Mouse (Mus musculus) hindbrain, embryonic 15.5 days (tissue): ENCODE data around the gene Rabl2. TPM values are rescaled to one million over a fixed set of nuclear protein-coding genes. Genes with fewer than 3 reads are reported as not detected.

Experiments
- ATAC-seq: fragments of 200-750 bp; cut with Nextera tagmentation; 2 replicates; pipeline ENCODE4 v1.8.0; 2017; ENCODE audit warnings: low read depth, moderate number of reproducible peaks, moderate TSS enrichment; ENCODE audit not compliant: low FRiP score
- H3K27ac ChIP-seq: fragments of 300-500 bp; sonication (generic); replicated peaks from 2 replicates; pipeline ENCODE4 v1.5.1; 2015; ENCODE audit warnings: mild to moderate bottlenecking, inconsistent platforms
- H3K27me3 ChIP-seq: fragments of 300-500 bp; sonication (generic); 2 replicates; pipeline ENCODE4 v1.6.1; 2015; ENCODE audit warnings: control low read depth, inconsistent platforms
- H3K36me3 ChIP-seq: fragments of 300-500 bp; sonication (generic); 2 replicates; pipeline ENCODE4 v1.6.1; 2015; ENCODE audit warnings: control low read depth, inconsistent platforms
- H3K4me1 ChIP-seq: fragments of 300-500 bp; sonication (generic); replicated peaks from 2 replicates; pipeline ENCODE4 v1.6.1; 2015; ENCODE audit warnings: control low read depth, inconsistent platforms
- H3K4me2 ChIP-seq: fragments of 300-500 bp; sonication (generic); 2 replicates; pipeline ENCODE4 v1.6.1; 2015; ENCODE audit warnings: moderate library complexity, mild to moderate bottlenecking, inconsistent platforms
- H3K4me3 ChIP-seq: fragments of 300-500 bp; sonication (generic); 2 replicates; pipeline ENCODE4 v1.5.1; 2015; ENCODE audit warnings: mild to moderate bottlenecking, inconsistent platforms
- H3K9ac ChIP-seq: fragments of 300-500 bp; sonication (generic); 2 replicates; pipeline ENCODE4 v1.6.1; 2015; ENCODE audit warnings: inconsistent platforms
- H3K9me3 ChIP-seq: fragments of 300-500 bp; sonication (generic); 2 replicates; pipeline ENCODE4 v1.6.1; 2016; ENCODE audit warnings: control low read depth, inconsistent platforms
- WGBS: fragments of 180-500 bp; shearing (Covaris S2); methylation state at CpG from one replicate; pipeline ENCODE4 v1.1.7; 2015; 5-methylcytosine and 5-hydroxymethylcytosine counted together
- polyA plus RNA-seq: library from polyadenylated mRNA; unstranded; fragments of >200 nt; fragmentation: Nextera tagmentation; extraction: Ambion mirVana; gene quantifications from 2 replicates; pipeline ENCODE4 v1.2.1, GENCODE M21; 2015

The Rabl2 gene
- 74.3 and 86.2 TPM in 2 replicates for polyA plus RNA-seq

DNA sequence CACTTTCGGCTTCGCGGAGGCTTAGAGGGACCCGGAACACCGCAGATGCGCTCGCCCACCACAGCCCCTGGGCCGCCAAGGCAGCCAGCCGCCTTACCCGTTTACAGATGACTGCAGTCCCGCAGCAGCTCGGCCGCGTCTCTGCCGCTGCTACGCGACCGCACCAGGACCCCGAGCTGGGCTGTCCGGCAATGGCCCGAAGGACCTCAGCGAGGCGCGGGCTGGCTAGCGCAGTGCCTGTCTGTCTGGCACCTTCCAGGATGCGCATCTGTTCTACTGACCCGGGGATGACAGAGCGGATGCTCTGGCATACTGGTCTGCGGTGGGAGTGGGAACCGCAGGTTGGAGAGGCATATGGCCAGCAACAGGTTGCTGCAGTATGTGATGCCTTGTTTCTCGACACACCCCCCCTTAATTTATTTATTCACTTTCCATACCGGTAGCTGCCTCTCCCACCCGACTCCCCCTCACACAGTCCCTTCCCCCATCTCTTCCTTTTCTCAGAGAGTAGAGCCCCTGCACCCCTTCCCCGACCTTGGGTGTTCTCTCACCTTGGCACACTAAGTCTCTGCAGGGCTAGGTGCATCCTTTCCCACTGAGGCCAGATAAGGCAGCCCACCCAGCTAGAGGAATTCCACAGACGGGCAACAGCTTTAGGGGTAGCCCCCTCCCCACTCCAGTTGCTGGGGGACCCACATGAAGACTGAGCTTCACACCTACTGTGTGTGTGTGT, at the start of gene Rabl2:
Rabl2 (minus strand) TSS at position 201 of the 733 bp plus-strand sequence.
- Histone ChIP-seq H3K4me3 (peak within 1 kb of the TSS; percentile 83), H3K4me2 (peak within 1 kb of the TSS; percentile 93), H3K27ac (peak within 1 kb of the TSS; percentile 86), H3K36me3 (peaks cover 10% of the 10 kb centered on the region), H3K9ac (peak within 1 kb of the TSS; percentile 77), H3K4me1 (peaks cover 21% of the 10 kb centered on the region), H3K27me3 (no peaks in the 10 kb centered on the region), H3K9me3 (no peaks in the 10 kb centered on the region)
- WGBS = 1% methylated on average over 34 of the region's 35 CpGs
- ATAC-seq = peak; percentile 96

DNA sequence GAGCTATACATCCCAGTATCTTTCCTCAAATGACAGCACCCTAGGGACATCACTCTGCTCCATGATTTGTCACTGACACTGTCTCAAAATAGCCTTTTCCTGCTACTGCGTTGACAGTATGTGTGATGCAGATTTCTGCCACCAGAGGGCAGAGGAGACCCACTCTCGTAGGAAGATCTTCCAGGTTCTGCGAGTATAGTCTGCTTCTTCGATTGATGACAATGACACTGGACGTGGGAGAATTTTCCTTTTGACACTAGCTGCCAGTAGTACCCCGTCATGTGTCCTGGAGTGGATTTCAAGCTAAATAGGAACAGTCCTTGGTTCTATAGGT, 31.9 kb upstream of the Rabl2 start:
- Histone ChIP-seq H3K36me3 (no peaks in the 10 kb centered on the region), H3K4me2 (peak overlapping the region; percentile 20), H3K9ac (no peak overlapping the region), H3K4me3 (no peak overlapping the region), H3K27ac (no peak overlapping the region), H3K9me3 (no peaks in the 10 kb centered on the region), H3K27me3 (no peaks in the 10 kb centered on the region), H3K4me1 (no peaks in the 10 kb centered on the region)
- peak; percentile 48; the same call in 1 of the 2 replicates for ATAC-seq
- 4% methylated on average over 6 of the region's 6 CpGs for WGBS

DNA sequence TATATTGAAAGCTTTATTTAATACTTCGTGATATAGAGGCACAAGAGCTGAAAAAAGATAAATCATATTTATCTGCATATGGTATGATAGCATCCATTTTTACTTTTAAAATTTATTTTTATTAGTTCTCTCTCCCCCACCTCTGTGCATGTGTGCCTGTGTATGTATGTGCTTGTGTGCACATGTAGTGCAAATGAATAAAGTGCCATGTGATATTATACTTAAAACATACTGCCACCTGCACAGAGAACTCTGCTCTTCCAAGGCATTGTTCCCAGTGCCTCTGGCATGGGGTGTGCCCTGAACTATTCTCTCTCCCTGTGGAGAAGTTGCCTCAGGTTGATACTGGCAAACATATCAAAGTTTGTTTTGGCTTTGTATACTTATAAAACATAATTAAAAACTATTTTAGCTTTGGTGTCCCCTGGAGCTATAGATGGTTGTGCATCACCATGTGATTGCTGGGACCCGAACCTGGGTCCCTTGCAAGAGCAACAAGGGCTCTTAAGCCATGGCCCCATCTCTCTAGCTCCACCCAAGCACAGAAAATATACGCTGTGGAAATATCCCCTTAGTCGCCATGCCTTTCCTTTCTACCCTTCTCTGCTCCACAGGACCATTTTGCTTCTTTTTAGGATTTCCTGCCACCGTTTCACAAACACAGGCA, 31.4 kb upstream of the Rabl2 start:
- 0 out of 2 replicates have a peak, but pooled peaks have one; percentile 42 for ATAC-seq
- no peaks in the 10 kb centered on the region for H3K4me1 ChIP-seq
- WGBS = 66% methylated on average over 5 of the region's 5 CpGs
- no peak overlapping the region for H3K4me2 ChIP-seq
- H3K27me3 ChIP-seq = no peaks in the 10 kb centered on the region
- no peaks in the 10 kb centered on the region for H3K36me3 ChIP-seq
- H3K9me3 ChIP-seq = no peaks in the 10 kb centered on the region
- H3K27ac ChIP-seq = no peak overlapping the region
- H3K4me3 ChIP-seq = no peak overlapping the region
- H3K9ac ChIP-seq = no peak overlapping the region

GRCm38 (mm10) chr15:89622312-89622958, 30.7 kb upstream of the Rabl2 start:
- 0 out of 2 replicates have a peak, but pooled peaks have one; percentile 45 for ATAC-seq
- H3K4me3 ChIP-seq = no peak overlapping the region
- no peaks in the 10 kb centered on the region for H3K36me3 ChIP-seq
- no peak overlapping the region for H3K4me2 ChIP-seq
- no peak overlapping the region for H3K9ac ChIP-seq
- no peaks in the 10 kb centered on the region for H3K9me3 ChIP-seq
- H3K27ac ChIP-seq = no peak overlapping the region
- no peaks in the 10 kb centered on the region for H3K27me3 ChIP-seq
- no peaks in the 10 kb centered on the region for H3K4me1 ChIP-seq
- 76% methylated on average over 12 of the region's 12 CpGs for WGBS

DNA sequence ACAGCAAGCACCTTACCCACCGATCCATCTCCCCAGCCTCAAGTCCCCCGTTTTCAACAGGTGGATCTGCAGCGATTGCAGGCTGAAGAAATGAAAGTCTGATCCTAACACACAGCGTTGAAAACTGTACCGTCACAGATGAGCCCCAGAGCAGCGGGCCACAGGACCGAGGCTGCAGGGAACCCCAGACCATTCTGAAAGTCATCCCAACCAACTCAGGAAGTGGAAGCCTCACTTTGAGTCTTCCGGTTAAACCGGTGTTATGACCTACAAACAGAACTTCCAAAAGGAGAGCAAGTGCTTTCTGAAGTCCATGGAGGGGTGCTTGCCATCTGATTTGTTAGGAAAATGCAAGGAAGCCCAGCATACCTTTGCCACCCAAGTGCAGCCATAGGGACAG, 16.2 kb upstream of the Rabl2 start:
- no peaks in the 10 kb centered on the region for H3K27me3 ChIP-seq
- H3K4me2 ChIP-seq = no peak overlapping the region
- 86% methylated on average over 9 of the region's 9 CpGs for WGBS
- no peaks in the 10 kb centered on the region for H3K9me3 ChIP-seq
- no peak overlapping the region for H3K4me3 ChIP-seq
- no peaks in the 10 kb centered on the region for H3K36me3 ChIP-seq
- H3K4me1 ChIP-seq = no peaks in the 10 kb centered on the region
- no peak overlapping the region for H3K27ac ChIP-seq
- ATAC-seq = no peak
- H3K9ac ChIP-seq = no peak overlapping the region

DNA sequence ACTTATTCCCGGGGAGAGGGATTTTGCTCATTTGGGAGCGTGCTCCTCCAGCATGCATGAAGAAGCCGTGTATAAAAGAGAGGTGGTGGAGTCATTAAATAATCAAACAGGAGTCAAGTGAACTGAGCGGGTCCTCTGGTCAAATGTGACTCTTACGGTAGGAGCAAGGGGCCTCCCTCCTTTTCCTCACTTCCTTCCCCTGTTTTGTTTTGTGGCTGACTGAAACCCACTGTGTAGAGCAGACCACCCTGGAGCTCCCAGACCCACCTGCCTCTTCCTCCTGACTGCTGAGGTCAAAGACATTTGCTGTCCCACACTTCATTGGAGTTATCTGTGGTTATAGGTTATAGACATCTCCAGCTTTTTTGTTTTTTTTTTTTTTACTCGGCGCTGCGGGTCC, 15.8 kb upstream of the Rabl2 start:
- no peak overlapping the region for H3K27ac ChIP-seq
- WGBS = 92% methylated on average over 8 of the region's 8 CpGs

GRCm38 (mm10) chr15:89605822-89606570, 14.3 kb upstream of the Rabl2 start:
- Histone ChIP-seq H3K27me3 (no peaks in the 10 kb centered on the region), H3K9me3 (no peaks in the 10 kb centered on the region), H3K4me2 (no peak overlapping the region), H3K27ac (no peak overlapping the region), H3K4me1 (no peaks in the 10 kb centered on the region), H3K36me3 (no peaks in the 10 kb centered on the region), H3K4me3 (no peak overlapping the region), H3K9ac (no peak overlapping the region)
- no peak for ATAC-seq
- whole genome bisulfite sequencing = 73% methylated on average over 12 of the region's 12 CpGs

More for the DNA sequence above, 15.8 kb upstream of the Rabl2 start:
- no peak for ATAC-seq
- H3K36me3 ChIP-seq = no peaks in the 10 kb centered on the region
- no peak overlapping the region for H3K4me3 ChIP-seq
- no peak overlapping the region for H3K4me2 ChIP-seq
- no peaks in the 10 kb centered on the region for H3K4me1 ChIP-seq
- no peaks in the 10 kb centered on the region for H3K27me3 ChIP-seq
- H3K9ac ChIP-seq = no peak overlapping the region
- no peaks in the 10 kb centered on the region for H3K9me3 ChIP-seq

GRCm38 (mm10) chr15:89592548-89592947, 825 bp upstream of the Rabl2 start:
- Histone ChIP-seq H3K9me3 (no peaks in the 10 kb centered on the region), H3K4me2 (peak overlapping the region; percentile 93), H3K27me3 (no peaks in the 10 kb centered on the region), H3K27ac (no peak overlapping the region), H3K9ac (peak overlapping the region; percentile 77; the same call in 1 of the 2 replicates), H3K4me3 (peak overlapping the region; percentile 83), H3K36me3 (peaks cover 3% of the 10 kb centered on the region; the same call in 1 of the 2 replicates), H3K4me1 (peaks cover 21% of the 10 kb centered on the region)
- WGBS = 42% methylated on average over 4 of the region's 4 CpGs
- ATAC-seq = peak; percentile 33; the same call in 1 of the 2 replicates

DNA sequence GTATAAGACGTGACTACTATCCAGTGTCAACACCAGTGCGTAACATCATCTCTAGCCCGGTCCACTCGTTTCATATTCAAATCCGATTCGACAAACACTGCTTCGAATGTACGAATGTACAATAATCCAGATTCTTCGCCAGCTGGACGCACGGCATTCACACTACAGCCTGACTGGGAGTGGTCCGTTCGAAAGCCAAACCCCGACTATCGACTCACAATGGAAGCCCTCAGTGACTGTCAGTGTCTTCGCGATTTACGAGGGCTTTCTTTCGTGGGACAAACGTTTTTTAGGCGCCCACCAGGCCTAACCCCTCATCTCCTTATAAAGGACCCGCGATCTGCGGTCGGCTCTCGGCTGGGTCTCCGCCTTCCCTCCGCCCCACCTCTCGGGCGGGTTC, 406 bp downstream of the Rabl2 start:
- WGBS = 1% methylated on average over 30 of the region's 30 CpGs
- Histone ChIP-seq H3K36me3 (peaks cover 15% of the 10 kb centered on the region), H3K27me3 (no peaks in the 10 kb centered on the region), H3K4me2 (peak overlapping the region; percentile 93), H3K27ac (peak overlapping the region; percentile 86), H3K4me1 (peaks cover 21% of the 10 kb centered on the region), H3K9me3 (no peaks in the 10 kb centered on the region), H3K4me3 (peak overlapping the region; percentile 83), H3K9ac (peak overlapping the region; percentile 77)
- ATAC-seq = 0 out of 2 replicates have a peak, but pooled peaks have one; percentile 0

DNA sequence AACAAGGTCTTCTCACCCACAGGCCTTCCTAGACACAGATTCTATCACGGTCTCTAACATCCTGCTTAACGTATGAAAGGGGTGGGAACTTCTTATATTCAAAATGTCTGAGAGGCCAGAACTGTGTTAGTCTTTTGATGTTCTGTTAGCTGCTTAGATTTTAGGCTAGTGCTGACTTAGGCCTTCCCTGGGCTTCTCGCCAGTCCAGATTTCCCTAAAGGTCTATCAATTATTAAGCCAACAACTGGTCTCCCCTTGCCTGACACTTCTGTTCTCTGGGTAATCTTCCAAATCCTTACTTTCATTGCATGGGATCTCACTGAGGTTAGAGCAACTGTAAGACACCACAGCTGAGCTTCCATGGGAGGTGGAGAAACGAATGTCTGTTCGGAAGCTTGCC, 2.6 kb downstream of the Rabl2 start:
- Histone ChIP-seq H3K4me2 (no peak overlapping the region), H3K4me1 (peaks cover 21% of the 10 kb centered on the region), H3K9ac (no peak overlapping the region), H3K4me3 (no peak overlapping the region), H3K9me3 (no peaks in the 10 kb centered on the region), H3K27me3 (no peaks in the 10 kb centered on the region), H3K36me3 (peaks cover 15% of the 10 kb centered on the region), H3K27ac (no peak overlapping the region)
- WGBS = 79% methylated on average over 5 of the region's 5 CpGs
- ATAC-seq = no peak

DNA sequence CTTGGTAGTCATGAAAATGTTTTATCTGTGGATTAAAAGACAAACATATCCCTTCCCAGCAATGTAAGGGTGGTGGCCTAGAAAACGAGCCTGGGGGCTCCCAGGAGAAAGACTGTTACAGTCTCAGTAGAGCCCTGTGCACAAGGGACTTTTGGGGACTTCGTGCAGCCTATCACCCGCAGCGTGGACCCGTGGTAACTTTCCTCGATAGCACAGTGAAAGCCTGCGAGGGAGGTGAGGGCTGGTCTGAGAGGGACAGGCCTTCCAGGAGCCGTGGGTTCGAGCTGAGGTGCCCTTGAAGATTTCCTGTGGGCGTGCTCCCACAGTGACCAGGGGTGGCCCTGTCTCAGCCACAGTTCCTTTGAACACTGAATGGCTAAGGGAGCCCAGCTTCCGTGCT, 6.1 kb downstream of the Rabl2 start:
- WGBS = 94% methylated on average over 11 of the region's 11 CpGs
- Histone ChIP-seq H3K9me3 (no peaks in the 10 kb centered on the region), H3K4me3 (no peak overlapping the region), H3K9ac (no peak overlapping the region), H3K4me1 (peaks cover 9% of the 10 kb centered on the region), H3K36me3 (peaks cover 31% of the 10 kb centered on the region), H3K27me3 (no peaks in the 10 kb centered on the region), H3K27ac (no peak overlapping the region), H3K4me2 (no peak overlapping the region)
- no peak for ATAC-seq
